Mouse (Mus musculus): Measurements from ENCODE around the gene Padi1.

DNA sequence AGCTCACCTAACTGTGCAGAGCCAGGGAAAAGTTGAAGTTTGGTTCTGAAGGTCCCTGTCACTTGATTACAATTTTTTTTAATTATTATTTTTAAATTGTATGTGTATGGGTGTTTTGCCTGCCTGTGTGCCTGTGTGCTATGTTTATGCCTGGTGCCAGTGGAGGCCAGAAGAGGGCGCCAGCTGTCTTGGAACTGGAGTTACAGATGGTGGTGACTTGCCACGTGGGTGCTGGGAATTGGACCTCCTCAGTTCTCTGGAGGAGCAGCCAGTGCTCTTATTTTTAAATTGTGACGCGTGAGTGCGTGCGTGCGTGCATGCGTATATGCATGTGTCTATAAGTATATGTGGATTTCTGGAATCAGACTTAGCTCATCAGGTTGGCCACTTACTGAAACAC, 28.2 kb downstream of the Padi1 start:
- TF ChIP-seq EP300 (IDR thresholded peaks at IDR 0.05; ENCODE audit: low read depth) = no peak
- peak; percentile 31 for TF ChIP-seq CTCF (IDR thresholded peaks at IDR 0.05; ENCODE audit: low read depth)
